In genomic region chr10:128362568-128362967, GRCm38 (mm10) we compare ENCODE assay signal across 9 mouse cellular contexts. TPM values are rescaled to one million over a fixed set of nuclear protein-coding genes. Genes with fewer than 3 reads are reported as not detected.
DNase-seq lines count a peak whose midpoint lies in the region; ATAC-seq and TF ChIP-seq lines count a peak whose summit lies in the region.
"Had no signal": no experiment of that assay in that cellular context is flagged by ENCODE, and none has a peak within 500 bp of the region (broad histone marks: within the 10 kb centered on the region; RNA-seq: fewer than 3 reads in every experiment).

No protein-coding gene starts in this region.

- H3K4me2 ChIP-seq in kidney, embryonic 15.5 days, result no peak overlapping the region
- H3K4me2 ChIP-seq: heart, embryonic 13.5 days had no signal

- TF ChIP-seq CTCF in cerebellum, adult 2 months (IDR thresholded peaks at IDR 0.05; ENCODE audit: borderline replicate concordance, insufficient read depth, low read depth, low read length), result peak; percentile 41; the same call in 1 of the 2 replicates
- peak; percentile 16; the same call in 1 of the 2 replicates for TF ChIP-seq CTCF in lung, adult 2 months (IDR thresholded peaks at IDR 0.05; ENCODE audit: insufficient read depth, low read length)

- H3K27ac ChIP-seq in cerebellum, adult 2 months (ENCODE audit: insufficient read depth, low read length), result no peak overlapping the region
- no peak overlapping the region for H3K27ac ChIP-seq in kidney, embryonic 15.5 days
- H3K27ac ChIP-seq: heart, embryonic 13.5 days had no signal

- H3K27me3 ChIP-seq in cerebellum, adult 2 months (ENCODE audit: control insufficient read depth, insufficient read depth, low read length), result no peaks in the 10 kb centered on the region
- no peaks in the 10 kb centered on the region for H3K27me3 ChIP-seq in kidney, embryonic 15.5 days
- H3K27me3 ChIP-seq: heart, embryonic 13.5 days had no signal

- 41% methylated on average over 3 of the region's 3 CpGs for WGBS in cerebellum, adult 2 months
- 46% methylated on average over 3 of the region's 3 CpGs for WGBS in lung, adult 2 months
- WGBS in kidney, embryonic 15.5 days, result 49% methylated on average over 3 of the region's 3 CpGs

- no peak overlapping the region for H3K9ac ChIP-seq in kidney, embryonic 15.5 days
- H3K9ac ChIP-seq: heart, embryonic 13.5 days had no signal

- peak; percentile 64; the same call in 1 of the 2 replicates for ATAC-seq in common myeloid progenitor, adult 5-6 weeks (replicated peaks; ENCODE audit: low read depth, poor library complexity, severe bottlenecking)
- 0 out of 2 replicates have a peak, but pooled peaks have one; percentile 19 for ATAC-seq in kidney, embryonic 15.5 days (replicated peaks; ENCODE audit: low FRiP score)

- H3K4me3 ChIP-seq in cerebellum, adult 2 months (replicated peaks; ENCODE audit: insufficient read depth, low read depth, low read length), result no peak overlapping the region
- H3K4me3 ChIP-seq in lung, adult 2 months (replicated peaks; ENCODE audit: extremely low read depth, low read depth, low read length), result no peak overlapping the region
- H3K4me3 ChIP-seq in kidney, embryonic 15.5 days (replicated peaks), result no peak overlapping the region
- H3K4me3 ChIP-seq: heart, embryonic 13.5 days had no signal

- H3K36me3 ChIP-seq in kidney, embryonic 15.5 days, result peaks cover 84% of the 10 kb centered on the region

- no peak for TF ChIP-seq POLR2A in cerebellum, adult 2 months (IDR thresholded peaks at IDR 0.05; ENCODE audit: borderline replicate concordance, insufficient read depth, low read length)
- TF ChIP-seq POLR2A in lung, adult 2 months (IDR thresholded peaks at IDR 0.05; ENCODE audit: borderline replicate concordance, extremely low read depth, low read depth, low read length), result no peak

- H3K9me3 ChIP-seq in kidney, embryonic 15.5 days (replicated peaks), result no peaks in the 10 kb centered on the region
- H3K9me3 ChIP-seq: heart, embryonic 13.5 days had no signal

- no peaks in the 10 kb centered on the region; the same call in 1 of the 2 replicates for H3K4me1 ChIP-seq in cerebellum, adult 2 months (ENCODE audit: control insufficient read depth, insufficient read depth, low read length)
- H3K4me1 ChIP-seq in lung, adult 2 months (ENCODE audit: control insufficient read depth, insufficient read depth, low read length), result no peaks in the 10 kb centered on the region
- H3K4me1 ChIP-seq in kidney, embryonic 15.5 days, result peaks cover 2% of the 10 kb centered on the region

- peak in 1 of 2 experiments; percentile 37 for DNase-seq in cerebellum, adult 2 months
- DNase-seq in cerebellum, postnatal 4 days (ENCODE audit: low spot score in 2 of 2), result no peak
- no peak for DNase-seq in lung, adult 2 months
- no peak for DNase-seq in lung, adult 18-20 months
- no peak for DNase-seq in natural killer cell, adult 2 months (ENCODE audit: low spot score in 2 of 2)
- no peak for DNase-seq in gastrocnemius, postnatal 4 days (ENCODE audit: low spot score in 2 of 2)

RNA-seq across cellular contexts. Expression of gene Coq10a, which starts 6.2 kb away (rescaled TPM):
- polyA plus RNA-seq in cerebellum, adult 2 months (2012; rRNA removed), result 115 and 117 TPM in 2 replicates
- 28.9 and 48.7 TPM in 2 replicates for polyA plus RNA-seq in lung, adult 2 months (2012; rRNA removed)
- total RNA-seq in common myeloid progenitor, adult 5-6 weeks (2017), result 6.4 and 11.8 TPM in 2 replicates
- 13.7 TPM in 2 replicates for polyA plus RNA-seq in kidney, embryonic 15.5 days (2015; fragmentation: Nextera tagmentation; extraction: Ambion mirVana)
- 100 to 1,000 TPM; 115 to 133 TPM for total RNA-seq in gastrocnemius, postnatal 4 days (2021)

RNA-seq across cellular contexts. Expression of gene Ankrd52, which starts 14.3 kb away (rescaled TPM):
- 40.6 and 41.6 TPM in 2 replicates for polyA plus RNA-seq in cerebellum, adult 2 months (2012; rRNA removed)
- 24.5 and 31.6 TPM in 2 replicates for polyA plus RNA-seq in lung, adult 2 months (2012; rRNA removed)
- 9.8 and 17.4 TPM in 2 replicates for total RNA-seq in common myeloid progenitor, adult 5-6 weeks (2017)
- polyA plus RNA-seq in kidney, embryonic 15.5 days (2015; fragmentation: Nextera tagmentation; extraction: Ambion mirVana), result 13.6 and 14.5 TPM in 2 replicates
- total RNA-seq in gastrocnemius, postnatal 4 days (2021), result 10 to 100 TPM; 45.3 to 48.3 TPM

RNA-seq across cellular contexts. Expression of gene Cs, which starts 25.0 kb away (rescaled TPM):
- 251 and 252 TPM in 2 replicates for polyA plus RNA-seq in cerebellum, adult 2 months (2012; rRNA removed)
- 95.6 and 150 TPM in 2 replicates for polyA plus RNA-seq in lung, adult 2 months (2012; rRNA removed)
- 100 and 116 TPM in 2 replicates for total RNA-seq in common myeloid progenitor, adult 5-6 weeks (2017)
- polyA plus RNA-seq in kidney, embryonic 15.5 days (2015; fragmentation: Nextera tagmentation; extraction: Ambion mirVana), result 200 and 214 TPM in 2 replicates
- total RNA-seq in gastrocnemius, postnatal 4 days (2021), result 100 to 1,000 TPM; 403 to 430 TPM

RNA-seq across cellular contexts. Expression of gene Slc39a5, which starts 38.5 kb away (rescaled TPM):
- polyA plus RNA-seq in cerebellum, adult 2 months (2012; rRNA removed), result 0.13 TPM in 1 of 2 replicates, not detected in the other
- 0.42 TPM in 1 of 2 replicates, not detected in the other for polyA plus RNA-seq in lung, adult 2 months (2012; rRNA removed)
- total RNA-seq in common myeloid progenitor, adult 5-6 weeks (2017), result not detected in 2 replicates
- polyA plus RNA-seq in kidney, embryonic 15.5 days (2015; fragmentation: Nextera tagmentation; extraction: Ambion mirVana), result 41.5 and 47.1 TPM in 2 replicates
- under 1 TPM in 1 of 2 experiments, not detected in 1; 0.23 TPM for total RNA-seq in gastrocnemius, postnatal 4 days (2021)

RNA-seq across cellular contexts. Expression of gene Cnpy2, which starts 40.3 kb away (rescaled TPM):
- 65.3 and 65.4 TPM in 2 replicates for polyA plus RNA-seq in cerebellum, adult 2 months (2012; rRNA removed)
- 32.0 and 55.9 TPM in 2 replicates for polyA plus RNA-seq in lung, adult 2 months (2012; rRNA removed)
- total RNA-seq in common myeloid progenitor, adult 5-6 weeks (2017), result 94.4 and 114 TPM in 2 replicates
- 331 and 361 TPM in 2 replicates for polyA plus RNA-seq in kidney, embryonic 15.5 days (2015; fragmentation: Nextera tagmentation; extraction: Ambion mirVana)
- total RNA-seq in gastrocnemius, postnatal 4 days (2021), result 100 to 1,000 TPM in 1 of 2 experiments, 10 to 100 TPM in 1; 94.1 to 100 TPM
